Mouse (Mus musculus) heart, embryonic 11.5 days (tissue): ENCODE results near the gene Doc2b. TPM values are rescaled to one million over a fixed set of nuclear protein-coding genes. Genes with fewer than 3 reads are reported as not detected.

ENCODE experiments used
- ATAC-seq: fragments of 200-750 bp; cut with Nextera tagmentation; replicated peaks from 2 replicates; pipeline ENCODE4 v1.8.0; 2017; ENCODE audit warnings: moderate library complexity; ENCODE audit not compliant: insufficient number of reproducible peaks, low FRiP score, low TSS enrichment
- H3K27ac ChIP-seq: fragments of 300-500 bp; sonication (generic); 2 replicates; pipeline ENCODE4 v1.5.1; 2014; ENCODE audit warnings: mild to moderate bottlenecking, low read depth, low read length
- H3K27me3 ChIP-seq: fragments of 300-500 bp; sonication (generic); 2 replicates; pipeline ENCODE4 v1.6.1; 2014; ENCODE audit warnings: mild to moderate bottlenecking, low read length, mixed read lengths; ENCODE audit not compliant: control insufficient read depth, insufficient read depth
- H3K36me3 ChIP-seq: fragments of 300-500 bp; sonication (generic); 2 replicates; pipeline ENCODE4 v1.6.1; 2014; ENCODE audit warnings: mild to moderate bottlenecking, low read length, moderate library complexity, mixed read lengths; ENCODE audit not compliant: control insufficient read depth, insufficient read depth
- H3K4me1 ChIP-seq: fragments of 300-500 bp; sonication (generic); 2 replicates; pipeline ENCODE4 v1.6.1; 2014; ENCODE audit warnings: low read length; ENCODE audit not compliant: control insufficient read depth, insufficient read depth
- H3K4me2 ChIP-seq: fragments of 300-500 bp; sonication (generic); 2 replicates; pipeline ENCODE4 v1.6.1; 2014; ENCODE audit warnings: mild to moderate bottlenecking, moderate library complexity
- H3K4me3 ChIP-seq: fragments of 300-500 bp; sonication (generic); 2 replicates; pipeline ENCODE4 v1.5.1; 2014; ENCODE audit warnings: low read depth, low read length
- H3K9ac ChIP-seq: fragments of 300-500 bp; sonication (generic); 2 replicates; pipeline ENCODE4 v1.6.1; 2014; ENCODE audit warnings: mild to moderate bottlenecking, low read depth, low read length, moderate library complexity
- H3K9me3 ChIP-seq: fragments of 300-500 bp; sonication (generic); replicated peaks from 2 replicates; pipeline ENCODE4 v1.6.1; 2016; ENCODE audit warnings: low read length; ENCODE audit not compliant: control insufficient read depth
- WGBS: fragments of 180-500 bp; shearing (Covaris S2); extraction: QIAGEN DNeasy Blood & Tissue Kit; methylation state at CpG from one replicate; pipeline ENCODE4 v1.1.7; 2014; ENCODE audit not compliant: insufficient replicate concordance; 5-methylcytosine and 5-hydroxymethylcytosine counted together
- polyA plus RNA-seq: library from polyadenylated mRNA; unstranded; fragments of >200 nt; fragmentation: Nextera tagmentation; extraction: Ambion mirVana; gene quantifications from 2 replicates; pipeline ENCODE4 v1.2.1, GENCODE M21; 2014

Gene Doc2b
- 0.13 and 0.14 TPM in 2 replicates for polyA plus RNA-seq

GRCm38 (mm10) chr11:75796029-75796445 is at the start of gene Doc2b:
TSS of gene Doc2b (minus strand) at chr11:75796049.
- Histone ChIP-seq H3K4me3 (peak within 1 kb of the TSS; percentile 54), H3K27ac (no peak within 1 kb of the TSS), H3K4me1 (peaks cover 7% of the 10 kb centered on the region; the same call in 1 of the 2 replicates), H3K36me3 (no peaks in the 10 kb centered on the region), H3K9ac (peak within 1 kb of the TSS; percentile 60), H3K27me3 (peaks cover 72% of the 10 kb centered on the region), H3K9me3 (no peaks in the 10 kb centered on the region), H3K4me2 (peak within 1 kb of the TSS; percentile 74)
- WGBS, result 5% methylated on average over 35 of the region's 37 CpGs
- ATAC-seq, result no peak

GRCm38 (mm10) chr11:75842904-75843619 is 47.2 kb upstream of the Doc2b start:
- no peaks in the 10 kb centered on the region for H3K36me3 ChIP-seq
- H3K4me1 ChIP-seq, result no peaks in the 10 kb centered on the region
- ATAC-seq, result no peak
- no peak overlapping the region for H3K4me3 ChIP-seq
- no peaks in the 10 kb centered on the region for H3K27me3 ChIP-seq
- H3K4me2 ChIP-seq, result no peak overlapping the region
- WGBS, result 74% methylated on average over 4 of the region's 4 CpGs
- H3K27ac ChIP-seq, result no peak overlapping the region
- no peak overlapping the region for H3K9ac ChIP-seq
- no peaks in the 10 kb centered on the region for H3K9me3 ChIP-seq

- Histone ChIP-seq H3K4me2 (no peak overlapping the region), H3K27ac (no peak overlapping the region), H3K4me3 (no peak overlapping the region), H3K4me1 (no peaks in the 10 kb centered on the region), H3K27me3 (no peaks in the 10 kb centered on the region), H3K9ac (no peak overlapping the region), H3K9me3 (no peaks in the 10 kb centered on the region), H3K36me3 (no peaks in the 10 kb centered on the region)
- ATAC-seq, result no peak
- 49% methylated on average over 3 of the region's 3 CpGs for WGBS
Observed at GRCm38 (mm10) chr11:75841503-75841902, 45.7 kb upstream of the Doc2b start.

GRCm38 (mm10) chr11:75839536-75840430 is 43.9 kb upstream of the Doc2b start:
- Histone ChIP-seq H3K9ac (no peak overlapping the region), H3K27ac (no peak overlapping the region), H3K4me2 (no peak overlapping the region), H3K36me3 (no peaks in the 10 kb centered on the region), H3K4me1 (no peaks in the 10 kb centered on the region), H3K27me3 (no peaks in the 10 kb centered on the region), H3K9me3 (no peaks in the 10 kb centered on the region), H3K4me3 (no peak overlapping the region)
- WGBS, result 82% methylated on average over 12 of the region's 12 CpGs
- no peak for ATAC-seq

- Histone ChIP-seq H3K4me3 (no peak overlapping the region), H3K27me3 (no peaks in the 10 kb centered on the region), H3K4me2 (no peak overlapping the region), H3K9me3 (no peaks in the 10 kb centered on the region), H3K36me3 (no peaks in the 10 kb centered on the region), H3K9ac (no peak overlapping the region), H3K4me1 (no peaks in the 10 kb centered on the region), H3K27ac (no peak overlapping the region)
- ATAC-seq, result no peak
- WGBS, result 77% methylated on average over 10 of the region's 10 CpGs
Observed at GRCm38 (mm10) chr11:75838861-75839426, 43.1 kb upstream of the Doc2b start.

- Histone ChIP-seq H3K9ac (no peak overlapping the region), H3K27me3 (0 out of 2 replicates have a peak, but pooled peaks cover 4% of the 10 kb centered on the region), H3K4me3 (no peak overlapping the region), H3K4me2 (no peak overlapping the region), H3K9me3 (no peaks in the 10 kb centered on the region), H3K4me1 (no peaks in the 10 kb centered on the region), H3K36me3 (no peaks in the 10 kb centered on the region), H3K27ac (no peak overlapping the region)
- 39% methylated on average over 11 of the region's 11 CpGs for WGBS
- no peak for ATAC-seq
Observed at GRCm38 (mm10) chr11:75836240-75836610, 40.4 kb upstream of the Doc2b start.

- no peak overlapping the region for H3K9ac ChIP-seq
- no peak for ATAC-seq
- 77% methylated on average over 11 of the region's 11 CpGs for WGBS
- no peaks in the 10 kb centered on the region for H3K4me1 ChIP-seq
- no peaks in the 10 kb centered on the region for H3K36me3 ChIP-seq
- no peak overlapping the region for H3K4me3 ChIP-seq
- H3K4me2 ChIP-seq, result no peak overlapping the region
- 0 out of 2 replicates have a peak, but pooled peaks cover 4% of the 10 kb centered on the region for H3K27me3 ChIP-seq
- no peaks in the 10 kb centered on the region for H3K9me3 ChIP-seq
- no peak overlapping the region for H3K27ac ChIP-seq
Observed at GRCm38 (mm10) chr11:75835587-75836239, 39.9 kb upstream of the Doc2b start.

- H3K27me3 ChIP-seq, result 0 out of 2 replicates have a peak, but pooled peaks cover 4% of the 10 kb centered on the region
- no peak overlapping the region for H3K27ac ChIP-seq
- WGBS, result 76% methylated on average over 6 of the region's 6 CpGs
- no peaks in the 10 kb centered on the region for H3K36me3 ChIP-seq
- H3K9me3 ChIP-seq, result no peaks in the 10 kb centered on the region
- no peak overlapping the region for H3K4me3 ChIP-seq
- ATAC-seq, result no peak
- H3K4me1 ChIP-seq, result no peaks in the 10 kb centered on the region
- H3K4me2 ChIP-seq, result no peak overlapping the region
- no peak overlapping the region for H3K9ac ChIP-seq
Observed at GRCm38 (mm10) chr11:75833081-75833480, 37.2 kb upstream of the Doc2b start.
